Mouse (Mus musculus): Measurements from ENCODE around the gene Slc35f4.

DNA sequence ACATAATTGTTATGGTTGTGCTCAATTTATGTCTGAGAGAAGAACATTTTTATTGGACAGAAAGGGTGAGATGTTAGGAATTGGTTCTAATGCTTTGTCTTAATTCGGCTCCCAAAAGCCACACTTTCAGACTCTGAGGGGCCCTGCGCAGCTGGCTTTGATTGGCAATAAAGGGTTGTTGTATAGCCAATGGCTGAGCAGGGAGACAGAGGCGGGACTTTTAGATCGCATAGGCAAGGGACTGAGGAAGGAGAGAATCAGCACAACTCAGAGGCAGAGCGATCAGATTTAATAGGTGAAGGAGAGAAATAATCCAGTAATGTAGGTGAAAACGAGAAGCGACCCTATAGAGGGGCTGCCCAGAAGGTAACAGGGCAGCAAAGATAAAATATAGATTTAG, 79.4 kb downstream of the Slc35f4 start:
- TF ChIP-seq CTCF (IDR thresholded peaks at IDR 0.05; ENCODE audit: low read depth), result no peak
- no peak for TF ChIP-seq EP300 (optimal IDR thresholded peaks at IDR 0.05)

Measured in stomach, postnatal 0 days (tissue).